Mouse (Mus musculus) heart, postnatal 10 days (tissue): Measurements from ENCODE around the gene Il25. TPM values are rescaled to one million over a fixed set of nuclear protein-coding genes. Genes with fewer than 3 reads are reported as not detected.
"Not testable (repeated sequence)": the region's sequence is repeated elsewhere in the genome, so short reads cannot be mapped to it uniquely, and the experiment has no call there.

Experiments used
- DNase-seq, 2 experiments: peaks; one replicate each; pipeline ENCODE4 v3.0.0; 2021
- intact Hi-C: fragments of 180-260 bp; cut with DNase I; formaldehyde crosslinking; loops from one replicate; pipeline ENCODE4 v1.15.1; 2025
- total RNA-seq, 2 experiments: library from RNA; stranded (reverse); gene quantifications; 2 replicates each; pipeline ENCODE4 v1.2.3; 2021

The Il25 gene
- total RNA-seq, 2 experiments from 2014 or later = not detected

DNA sequence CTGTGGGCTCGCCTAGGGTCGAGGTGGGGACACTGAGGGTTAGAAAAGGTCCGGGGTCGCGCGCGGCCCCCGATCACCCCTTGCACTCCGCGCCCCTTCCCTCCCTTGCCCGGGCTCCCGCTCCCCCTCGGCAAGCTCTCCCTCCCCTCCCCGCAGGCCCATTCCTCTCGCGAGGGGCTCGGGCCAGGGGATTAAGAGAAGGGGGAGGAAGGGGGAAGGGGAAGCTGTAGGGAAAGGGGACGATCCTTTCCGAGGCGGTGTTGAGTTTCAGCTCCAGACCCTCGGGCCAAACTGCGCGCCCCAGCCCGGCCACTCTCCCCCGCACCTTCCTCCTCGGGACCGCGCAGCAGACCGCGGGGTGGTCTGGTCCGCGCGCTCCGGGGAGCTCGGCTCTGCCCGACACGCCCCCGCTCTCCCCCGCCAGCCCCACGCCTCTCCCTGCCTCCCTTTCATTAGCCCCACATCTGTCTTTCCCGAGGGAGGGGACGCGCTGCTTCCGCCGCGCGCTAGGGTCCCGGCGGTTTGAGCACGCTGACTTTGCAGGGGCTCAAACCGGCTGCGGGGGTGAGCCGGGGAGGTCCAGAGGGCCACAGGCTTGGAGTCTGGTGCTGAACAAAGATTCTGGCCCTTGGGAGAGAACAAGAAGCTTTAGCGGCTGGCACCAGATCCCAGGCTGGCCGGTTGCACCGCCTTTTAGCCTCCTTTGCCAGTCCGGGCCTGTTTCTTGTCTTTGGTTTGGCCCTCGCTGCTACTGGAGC is 5.9 kb upstream of the Il25 start:
- DNase-seq = peak; percentile 77 to 78
- intact Hi-C loops = no loop called here

- no peak for DNase-seq
- intact Hi-C loops = no loop called here
Measured at GRCm38 (mm10) chr14:54927296-54927695, 5.2 kb upstream of the Il25 start.

DNA sequence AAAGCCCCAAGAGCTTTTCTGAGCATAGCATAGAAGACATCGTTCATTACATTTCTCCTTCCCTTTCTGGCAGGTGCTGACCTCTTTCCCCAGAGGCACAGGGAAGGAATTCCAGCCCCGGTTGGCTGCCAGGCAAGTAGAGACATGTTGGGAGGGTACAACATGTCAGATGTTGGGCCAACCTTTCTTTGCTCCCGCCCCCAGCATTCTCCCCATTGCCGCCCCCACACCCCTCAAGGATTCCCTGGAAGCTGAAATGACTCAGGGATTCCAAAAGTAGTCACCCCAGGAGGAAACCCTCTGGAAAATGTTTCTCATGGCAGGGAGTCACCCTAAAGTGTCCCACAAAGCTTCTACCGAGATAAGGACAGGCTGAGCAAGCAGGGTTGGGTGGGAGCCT is 2.7 kb upstream of the Il25 start:
- peak in 1 of 2 experiments; percentile 8 for DNase-seq
- intact Hi-C loops = no loop called here

DNA sequence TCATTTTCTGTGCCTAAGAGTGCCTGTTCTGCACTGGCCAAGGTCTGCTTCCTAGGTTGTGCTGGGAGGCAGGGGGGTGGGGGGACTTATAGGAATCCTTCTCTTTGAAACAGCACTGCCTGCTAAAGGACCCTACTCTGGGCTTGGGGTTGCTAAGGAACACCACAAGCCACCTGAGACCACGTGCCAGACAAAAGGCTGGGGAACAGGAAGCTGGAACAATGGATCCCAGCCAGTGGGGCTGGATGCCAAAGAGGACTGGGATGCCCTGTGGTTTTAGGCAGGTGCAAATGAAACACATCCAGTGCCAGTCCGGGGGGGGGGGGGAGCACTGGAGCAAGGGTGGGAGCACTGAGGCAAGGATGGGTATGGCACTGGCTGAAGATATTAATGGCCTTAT is 2.1 kb upstream of the Il25 start:
- DNase-seq = no peak
- intact Hi-C loops = no loop called here

DNA sequence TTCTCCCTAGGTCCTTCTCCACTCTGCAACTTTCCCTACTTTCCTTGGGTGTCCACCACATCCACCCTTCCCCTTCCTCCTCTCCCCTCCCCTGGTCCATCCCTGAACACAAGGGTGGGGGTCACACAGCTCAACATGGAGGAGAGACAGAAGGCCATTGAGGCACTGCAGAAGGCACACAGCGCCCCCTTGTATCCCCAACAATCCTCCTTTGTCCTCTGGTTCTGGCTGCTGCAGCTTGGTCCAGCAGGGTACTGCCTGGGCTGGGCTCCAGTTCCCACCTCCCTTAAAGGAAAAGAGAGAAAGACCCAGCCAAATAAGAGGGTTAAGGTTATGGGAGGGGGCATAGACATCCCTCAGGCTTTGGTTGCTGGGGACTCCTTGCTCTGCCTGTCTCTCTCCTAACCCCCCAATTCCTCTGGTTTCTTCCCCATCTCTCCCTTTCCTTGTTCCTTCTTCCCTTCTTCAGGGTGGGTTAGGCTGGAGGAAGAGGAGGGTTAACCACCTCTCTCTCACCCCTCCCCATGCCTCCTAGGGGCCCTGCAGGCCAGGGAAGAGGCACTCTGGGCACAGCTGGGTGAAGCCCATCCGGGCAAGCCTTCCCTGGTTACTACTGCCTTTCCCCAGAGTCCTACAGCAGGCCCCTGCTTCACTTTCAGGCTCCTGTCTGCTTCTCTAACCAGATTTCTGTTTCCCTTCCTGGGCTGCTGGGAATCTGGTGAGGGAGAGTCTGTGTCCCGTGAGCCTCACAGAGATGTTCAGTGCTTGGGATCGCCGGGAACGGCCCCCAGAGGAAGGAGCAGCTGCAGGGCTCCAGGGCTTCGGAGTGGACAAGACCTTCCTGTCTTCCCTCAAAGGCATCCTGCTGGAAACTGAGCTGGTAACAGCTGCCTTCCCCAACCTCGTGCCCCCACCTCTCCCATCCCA is 3.7 kb downstream of the Il25 start, which contains the start of gene Cmtm5:
Gene Cmtm5, plus strand, starts transcription at position 358 of the 927 bp plus-strand sequence.
- peak; percentile 48 to 49 for DNase-seq
- intact Hi-C loops = no loop called here

DNA sequence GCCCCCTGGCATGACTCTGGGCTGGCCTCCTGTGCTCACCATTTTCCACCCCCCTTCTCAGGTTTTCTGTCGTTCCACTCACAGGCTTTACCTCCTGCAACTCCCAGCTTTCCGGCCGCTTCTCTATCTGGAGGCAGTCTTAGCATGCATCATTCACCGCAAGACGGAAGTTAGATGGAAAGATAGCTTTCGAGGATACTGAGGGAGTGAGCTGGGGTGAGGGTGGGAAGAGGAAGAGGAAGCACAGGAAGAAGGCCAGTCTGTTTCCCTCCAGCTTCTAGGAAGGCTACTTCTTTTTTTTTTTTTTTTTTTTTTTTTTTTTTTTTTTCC is 4.3 kb downstream of the Il25 start:
- intact Hi-C loops = no loop called here

GRCm38 (mm10) chr14:54937361-54938182 is 5.1 kb downstream of the Il25 start:
- intact Hi-C loops = loop anchor here (2.0 kb wide), 2 partner anchors 77 to 89 kb away; partner anchors contain the start of gene Ngdn
- DNase-seq = peak; percentile 67 to 72

More for the DNA sequence above, 4.3 kb downstream of the Il25 start:
- DNase-seq = no peak

DNA sequence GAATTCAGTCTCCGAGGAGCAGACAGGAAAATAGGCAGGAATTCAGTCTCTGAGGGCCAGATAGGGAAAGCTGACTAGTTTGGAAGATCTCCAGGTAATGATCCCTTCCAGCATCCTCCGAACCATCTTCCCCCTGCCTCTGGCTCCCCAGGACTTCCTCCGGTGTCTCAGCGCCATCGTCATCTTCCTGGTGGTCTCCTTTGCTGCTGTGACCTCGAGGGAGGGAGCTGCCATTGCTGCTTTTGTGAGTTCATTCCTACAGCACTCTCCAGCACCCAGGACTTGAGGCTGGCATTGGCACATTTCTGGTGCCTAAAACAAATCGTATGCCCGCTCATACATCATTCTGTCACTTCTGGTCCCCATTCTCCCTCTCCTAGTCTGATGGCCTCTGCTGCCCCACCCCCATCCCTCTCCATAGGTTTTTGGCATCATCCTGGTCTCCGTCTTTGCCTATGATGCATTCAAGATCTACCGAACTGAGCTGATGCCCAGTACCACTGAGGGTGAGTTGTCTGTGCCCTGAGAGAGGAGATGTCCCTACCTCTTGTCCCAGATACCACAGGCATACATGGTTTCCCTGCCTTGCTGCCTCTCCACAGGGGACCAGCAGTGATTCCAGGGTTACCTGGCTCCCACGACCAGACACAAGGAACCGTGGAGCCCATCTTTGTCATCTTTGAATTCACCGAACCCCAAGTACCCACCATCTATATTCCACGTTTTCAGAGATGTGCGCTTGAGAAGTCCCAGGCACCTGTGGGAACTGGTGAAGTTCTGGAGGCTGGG is 6.1 kb downstream of the Il25 start:
- peak; percentile 78 to 79 for DNase-seq

GRCm38 (mm10) chr14:54939434-54940175 is 7.1 kb downstream of the Il25 start:
- peak; percentile 80 to 85 for DNase-seq
- intact Hi-C loops = loop anchor here (1.0 to 2.0 kb wide), 3 partner anchors 39 to 91 kb away; partner anchors contain the start of gene Ngdn

More for the DNA sequence above, 6.1 kb downstream of the Il25 start:
- intact Hi-C loops = loop anchor here (1.0 to 2.0 kb wide), 3 partner anchors 38 to 90 kb away; partner anchors contain the start of gene Ngdn

- intact Hi-C loops = no loop called here
Measured at GRCm38 (mm10) chr14:54940176-54940530, 7.7 kb downstream of the Il25 start.

GRCm38 (mm10) chr14:54941024-54941978 is 8.8 kb downstream of the Il25 start:
- peak; percentile 35 to 59 for DNase-seq
- intact Hi-C loops = no loop called here

More at GRCm38 (mm10) chr14:54940176-54940530, 7.7 kb downstream of the Il25 start:
- no peak for DNase-seq

DNA sequence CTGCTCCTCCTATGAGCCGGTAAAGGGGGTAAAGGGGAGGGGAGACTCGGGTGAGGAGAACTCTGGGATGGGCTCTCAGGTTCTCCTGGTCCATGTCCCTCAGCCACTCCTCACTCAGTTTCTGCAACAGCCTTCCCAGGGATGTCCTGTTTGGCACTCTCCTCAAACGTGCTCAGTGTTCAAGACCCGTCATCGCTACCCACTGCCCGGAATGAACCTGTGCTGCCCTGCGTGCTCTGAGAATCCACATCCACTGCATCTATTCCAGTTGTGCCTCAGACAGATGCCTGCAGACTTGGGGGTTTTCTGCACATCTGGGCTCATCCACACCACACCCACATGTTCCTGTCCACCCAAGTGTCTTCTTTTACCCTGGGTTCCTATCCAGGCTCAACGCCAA is 10.0 kb downstream of the Il25 start:
- DNase-seq = peak; percentile 22 to 53
- intact Hi-C loops = no loop called here

DNA sequence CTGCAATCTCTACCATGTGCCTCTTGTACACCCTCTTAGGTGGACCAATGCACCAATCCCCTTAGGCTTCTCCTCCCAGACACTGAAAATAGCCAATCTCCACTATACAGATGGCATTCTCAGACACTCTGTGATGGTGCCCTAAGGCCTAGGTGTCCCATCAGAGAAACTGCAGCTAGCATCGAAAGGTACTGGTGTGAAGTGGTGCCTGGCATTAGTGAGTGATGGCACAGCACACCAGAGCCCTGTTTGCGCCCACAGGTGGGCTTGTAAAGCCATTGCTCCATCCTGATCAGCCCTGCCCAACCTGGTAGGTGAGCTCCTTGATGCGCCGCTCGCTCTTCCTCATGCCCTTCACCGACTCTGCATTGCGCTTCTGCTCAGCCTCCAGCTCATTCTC is 11.5 kb downstream of the Il25 start:
- intact Hi-C loops = loop anchor here (2.0 kb wide), 1 partner anchor 29 kb away; no protein-coding TSS in a partner anchor
- no peak for DNase-seq

DNA sequence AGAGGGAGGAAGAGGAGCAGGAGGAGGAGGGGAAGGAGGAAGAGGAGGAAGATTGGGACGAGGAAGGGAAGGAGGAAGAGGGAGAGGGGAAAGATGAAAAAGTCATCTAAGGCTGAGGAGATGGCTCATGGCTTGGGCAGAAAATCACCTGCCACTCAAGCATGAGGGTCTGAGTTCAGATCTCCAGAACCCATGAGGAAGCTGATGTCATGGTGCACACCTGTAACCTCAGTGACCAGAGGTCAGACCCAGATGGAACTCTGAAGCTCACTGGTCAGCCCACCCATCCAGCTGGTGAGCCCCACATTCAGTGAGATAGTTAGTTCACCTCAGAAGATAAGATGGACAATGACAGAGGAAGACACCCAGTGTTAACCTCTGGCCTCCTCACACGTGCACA is 12.4 kb downstream of the Il25 start:
- DNase-seq = peak; percentile 27 to 28
- intact Hi-C loops = loop anchor here (2.0 kb wide), 1 partner anchor 28 kb away; no protein-coding TSS in a partner anchor

GRCm38 (mm10) chr14:54945975-54946704 is 13.6 kb downstream of the Il25 start:
- intact Hi-C loops = loop anchor here (2.0 kb wide), 1 partner anchor 27 kb away; no protein-coding TSS in a partner anchor
- DNase-seq = peak; percentile 47 to 52

- intact Hi-C loops = not testable (repeated sequence)
- peak; percentile 35 to 50 for DNase-seq
Measured at GRCm38 (mm10) chr14:54947008-54947407, 14.5 kb downstream of the Il25 start.

DNA sequence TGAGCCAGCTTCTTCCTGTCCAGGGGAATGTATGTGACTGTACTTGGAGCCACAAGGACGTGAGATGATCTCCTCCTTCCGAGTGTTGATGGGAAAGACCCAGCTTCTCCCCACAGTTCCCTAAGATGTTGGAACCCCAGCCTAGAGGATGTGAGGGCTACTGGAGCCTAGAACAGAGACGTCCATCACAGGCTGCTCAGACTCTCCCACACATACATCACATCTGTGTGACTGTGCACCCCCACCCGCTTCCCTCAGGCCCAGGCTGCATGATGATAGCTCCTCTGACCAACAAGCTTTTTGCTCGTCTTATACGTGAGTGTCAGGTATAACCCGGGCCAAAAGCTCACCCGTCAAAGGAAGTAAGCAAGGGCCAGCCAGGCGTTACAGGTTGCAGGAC is 16.3 kb downstream of the Il25 start:
- DNase-seq = no peak
- intact Hi-C loops = loop anchor here (1.0 kb wide), 1 partner anchor 28 kb away; the partner anchor contains the start of gene Gm17428
